Mouse (Mus musculus): ENCODE measurements around the gene Zfp868.
"Not testable (repeated sequence)": the region's sequence is repeated elsewhere in the genome, so short reads cannot be mapped to it uniquely, and the experiment has no call there.

Zfp868 gene

DNA sequence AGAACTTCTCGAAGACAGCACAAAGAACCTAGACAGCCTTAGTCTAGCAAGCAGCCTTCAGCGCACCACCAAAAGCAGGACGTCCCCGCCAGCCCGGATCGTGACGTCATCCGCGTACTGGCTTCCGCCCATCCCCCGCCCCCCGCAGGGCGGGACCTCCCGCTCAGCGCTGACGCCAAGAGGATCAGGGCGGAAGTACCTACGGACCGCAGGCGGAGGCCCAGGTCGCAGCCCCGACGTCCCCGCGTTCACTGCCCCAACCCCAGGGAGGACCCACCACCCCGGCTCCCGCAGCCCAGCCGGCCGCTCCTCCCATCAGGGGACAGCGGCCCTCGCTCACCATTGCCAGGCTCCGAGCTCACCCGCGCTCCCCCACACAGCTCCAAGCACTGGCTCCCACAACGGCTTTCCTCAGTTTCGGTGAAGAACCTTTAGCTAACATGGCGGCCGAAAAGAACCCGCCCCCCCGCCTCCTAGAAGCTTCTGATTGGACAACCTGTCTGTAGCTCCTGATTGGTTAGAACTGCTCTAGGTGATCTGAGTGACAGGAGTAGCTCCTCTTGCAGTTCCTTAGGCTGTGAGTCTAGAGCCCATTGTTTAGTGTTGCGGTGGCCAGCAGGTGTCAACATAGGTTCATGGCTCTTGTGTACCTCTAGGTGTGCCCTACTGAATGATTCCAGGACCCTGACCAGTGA lies at the start of gene Zfp868:
Gene Zfp868, minus strand, starts transcription at position 454 of the 695 bp plus-strand sequence.
- DNase-seq, result peak; percentile 99

DNA sequence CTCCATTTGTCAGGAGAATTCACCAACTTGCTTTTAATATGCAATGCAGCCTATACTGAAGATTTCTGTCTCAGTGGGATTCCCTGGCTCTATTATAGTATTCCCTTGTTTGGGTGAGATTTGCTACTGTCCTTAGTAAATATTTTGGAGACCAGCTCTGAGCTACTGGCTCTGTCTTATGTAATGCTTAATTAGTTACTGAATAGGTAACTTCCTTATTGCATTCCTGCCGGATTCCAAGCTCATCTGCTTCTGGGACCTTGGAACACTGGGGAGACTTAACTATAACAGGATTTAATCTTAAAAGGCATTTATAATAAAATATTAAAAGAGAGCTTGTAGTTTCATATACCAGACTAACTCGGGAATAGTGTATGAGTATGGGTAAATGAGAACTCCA lies 39.7 kb upstream of the Zfp868 start:
- not testable (repeated sequence) for DNase-seq

DNA sequence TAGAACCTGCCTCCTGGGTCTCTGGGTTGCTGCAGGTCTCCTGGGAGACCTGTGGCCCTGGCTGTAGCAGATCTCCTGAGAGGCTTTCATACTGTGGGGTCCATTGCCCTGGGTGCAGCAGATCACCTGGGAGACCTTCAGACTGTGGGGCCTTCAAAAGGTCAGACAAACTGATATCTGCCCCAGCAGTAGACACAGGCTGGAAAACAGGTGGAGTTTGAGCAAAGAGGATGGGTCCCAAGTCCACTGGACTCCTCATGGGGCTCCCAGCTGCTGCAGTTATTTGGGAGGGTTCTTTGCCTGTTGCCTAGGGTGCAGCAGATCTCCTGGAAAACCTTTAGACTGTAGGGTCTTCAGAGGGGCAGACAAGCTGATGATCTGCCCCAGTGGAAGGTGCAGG lies 35.9 kb upstream of the Zfp868 start:
- DNase-seq, result no peak

DNA sequence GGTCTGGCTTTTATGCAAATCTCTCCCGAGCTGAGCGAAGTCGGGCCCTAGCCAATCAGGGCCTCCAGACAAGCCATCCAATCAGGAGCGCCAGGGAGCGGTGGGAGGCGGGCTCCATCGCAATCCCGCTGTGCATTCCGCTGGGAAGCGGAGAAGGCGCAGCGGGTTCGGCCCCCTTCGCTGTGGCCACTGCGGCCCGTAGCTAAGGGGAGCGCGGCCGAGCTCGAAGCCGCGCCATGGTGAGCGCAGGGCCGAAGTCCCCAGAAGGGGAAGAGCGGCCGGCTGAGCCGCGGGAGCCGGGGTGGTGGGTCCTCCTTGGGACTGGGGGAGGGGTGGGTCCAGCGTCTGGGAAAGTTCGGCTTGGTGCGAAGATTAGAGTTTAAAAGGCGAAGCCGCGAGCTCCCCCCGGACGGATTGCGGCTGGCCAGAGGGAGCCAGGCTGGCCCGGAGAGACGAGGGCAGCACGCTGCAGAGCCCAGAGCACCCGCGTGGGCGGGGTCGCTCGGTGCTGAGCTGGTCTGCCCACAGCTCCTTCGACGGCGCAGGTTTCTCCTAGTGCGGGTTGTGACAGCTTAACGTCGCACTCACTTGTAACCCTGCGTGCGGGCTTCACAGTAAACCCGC lies 29.1 kb upstream of the Zfp868 start, which contains the start of gene Zfp964:
Gene Zfp964, plus strand, starts transcription at position 122 of the 624 bp plus-strand sequence.
- DNase-seq, result peak; percentile 95 to 97

DNA sequence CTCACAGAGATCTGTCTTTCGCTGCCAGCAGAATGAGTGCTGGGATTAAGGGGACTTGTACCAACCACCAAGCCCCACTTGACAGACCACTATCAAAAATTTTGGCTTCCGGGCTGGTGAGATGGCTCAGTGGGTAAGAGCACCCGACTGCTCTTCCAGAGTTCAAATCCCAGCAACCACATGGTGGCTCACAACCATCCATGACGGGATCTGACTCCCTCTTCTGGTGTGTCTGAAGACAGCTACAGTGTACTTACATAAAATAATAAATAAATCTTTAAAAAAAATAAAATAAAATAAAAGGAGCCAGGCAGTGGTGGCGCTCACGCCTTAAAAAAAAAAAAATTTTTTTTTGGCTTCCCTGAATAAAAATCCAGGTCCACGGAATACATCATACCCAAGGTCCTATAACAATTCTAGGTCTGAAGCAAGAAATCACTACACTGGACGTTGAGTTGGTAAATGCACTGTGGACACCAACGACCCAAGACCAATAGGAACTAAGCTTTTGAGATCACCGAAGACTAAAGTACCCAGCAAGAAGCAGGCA lies 28.5 kb upstream of the Zfp868 start:
- DNase-seq, result no peak

DNA sequence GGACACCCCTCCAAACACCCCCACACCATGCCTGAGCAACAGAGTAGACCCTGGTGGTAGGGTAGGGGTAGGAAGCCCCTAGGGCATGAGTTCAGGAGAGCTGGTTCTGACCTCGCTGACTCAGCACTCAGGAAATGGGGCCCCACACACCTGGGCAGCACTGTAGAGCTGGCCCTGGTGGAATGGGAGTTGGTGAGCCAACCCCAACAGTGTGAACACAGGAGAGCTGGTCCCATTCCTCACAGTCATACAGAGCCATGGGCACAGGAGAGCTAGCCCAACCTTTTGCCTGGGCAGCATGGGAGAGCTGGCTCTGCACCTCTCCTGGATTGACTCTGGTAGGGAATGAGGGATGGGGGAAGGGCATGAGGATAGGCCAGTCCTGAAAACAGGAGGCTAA lies 7.3 kb downstream of the Zfp868 start:
- no peak for DNase-seq

DNA sequence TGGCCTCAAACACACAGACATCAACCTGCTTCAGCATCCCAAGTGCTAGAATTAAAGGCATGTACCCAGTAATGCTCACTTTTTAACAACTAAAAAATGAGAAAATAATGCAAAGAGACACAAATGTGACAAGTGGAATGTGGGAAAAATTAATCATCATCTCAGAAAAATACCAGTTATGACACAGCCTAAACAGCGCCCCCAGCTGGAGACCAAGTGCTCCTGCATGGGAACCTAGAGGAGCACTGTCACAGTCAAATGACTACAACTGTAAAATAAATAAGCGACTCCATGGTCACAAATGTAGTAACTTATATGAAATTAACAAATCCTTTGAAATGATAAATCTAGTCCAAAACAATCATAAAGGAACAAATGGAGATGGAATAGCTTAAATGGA lies 10.7 kb downstream of the Zfp868 start:
- DNase-seq, result no peak

DNA sequence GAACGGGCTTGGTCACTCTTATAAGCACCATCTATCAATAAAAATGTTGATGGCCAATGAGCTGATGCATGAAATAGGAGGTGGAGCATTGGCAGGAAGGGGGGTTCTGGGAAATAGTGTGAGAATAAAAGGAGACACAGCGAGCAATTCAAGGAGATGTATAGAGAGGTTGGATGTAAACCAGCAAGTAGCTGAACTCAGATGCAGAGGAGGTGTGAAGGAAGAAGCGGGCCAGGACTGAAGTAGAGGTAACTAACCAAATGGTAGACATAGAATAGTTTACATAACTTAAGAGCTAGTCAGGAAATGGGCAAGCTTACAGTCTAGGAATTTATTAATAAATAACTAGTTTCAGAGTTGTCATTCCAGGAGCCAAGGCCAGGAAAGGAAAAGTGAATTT lies 27.8 kb downstream of the Zfp868 start:
- DNase-seq, result not testable (repeated sequence)

DNA sequence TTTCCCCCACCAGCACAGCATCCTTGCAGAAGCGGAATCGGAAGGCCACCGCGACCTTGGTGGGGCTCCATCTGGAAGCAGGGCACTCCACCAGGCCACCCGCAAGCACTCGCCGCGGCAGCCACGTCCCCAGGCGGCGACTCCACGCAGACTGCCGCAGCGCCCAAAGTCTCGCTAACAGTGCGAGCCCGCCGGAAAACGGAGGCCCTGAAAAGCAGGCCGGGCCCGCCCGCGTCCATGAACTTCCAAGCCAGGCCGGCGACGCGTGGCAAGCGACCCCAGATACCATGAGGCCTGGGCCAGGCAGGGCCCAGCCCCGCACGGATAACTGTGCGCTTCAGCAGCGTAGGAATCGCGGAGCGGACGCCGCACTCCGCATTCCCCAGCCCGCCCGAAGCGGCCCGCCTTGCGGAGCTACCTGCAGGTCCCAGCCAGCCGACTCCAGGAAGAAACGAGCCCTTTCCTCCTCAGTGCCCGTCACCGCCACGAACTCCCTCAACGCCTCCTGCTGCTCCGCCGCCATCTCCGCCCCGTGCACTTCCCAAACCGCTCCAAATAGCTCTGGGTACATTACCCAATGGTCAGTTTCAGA lies 40.6 kb downstream of the Zfp868 start:
- peak; percentile 60 to 67 for DNase-seq

DNA sequence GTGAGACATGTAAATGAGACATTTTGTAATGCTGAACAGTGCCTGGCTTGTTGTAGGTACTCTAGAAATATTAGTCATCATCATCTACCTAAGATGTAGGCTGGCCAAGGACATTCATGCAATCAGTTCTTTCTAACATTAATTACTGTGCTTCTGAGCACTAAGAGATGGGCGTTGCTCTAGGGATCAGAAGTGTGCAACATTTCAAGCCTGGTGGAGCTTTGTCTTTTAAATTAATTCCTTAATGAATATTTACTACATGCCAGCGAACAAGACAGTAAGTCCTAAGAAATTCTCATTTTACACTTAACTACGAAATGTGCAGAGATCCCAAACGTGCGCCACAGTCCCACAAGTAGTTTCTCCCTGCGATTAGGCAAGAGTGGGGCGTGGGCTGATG lies 41.1 kb downstream of the Zfp868 start:
- not testable (repeated sequence) for DNase-seq

Measured in kidney, postnatal 4 days (tissue).